In genomic region chr2:59510416-59510815, GRCm38 (mm10) we compare ENCODE assay signal across 10 mouse cellular contexts. TPM values are rescaled to one million over a fixed set of nuclear protein-coding genes. Genes with fewer than 3 reads are reported as not detected.
DNase-seq lines count a peak whose midpoint lies in the region; ATAC-seq lines count a peak whose summit lies in the region.
"Had no signal": no experiment of that assay in that cellular context is flagged by ENCODE, and none has a peak within 500 bp of the region (broad histone marks: within the 10 kb centered on the region; RNA-seq: fewer than 3 reads in every experiment).

No protein-coding gene starts in this region.

- no peaks in the 10 kb centered on the region for H3K36me3 ChIP-seq in hindbrain, embryonic 11.5 days (ENCODE audit: control insufficient read depth, insufficient read depth, low read length)
- H3K36me3 ChIP-seq in hindbrain, embryonic 10.5 days, result no peaks in the 10 kb centered on the region
- H3K36me3 ChIP-seq in midbrain, embryonic 12.5 days, result no peaks in the 10 kb centered on the region

- no peaks in the 10 kb centered on the region for H3K4me1 ChIP-seq in hindbrain, embryonic 11.5 days (replicated peaks; ENCODE audit: control insufficient read depth, insufficient read depth, low read length)
- H3K4me1 ChIP-seq in hindbrain, embryonic 10.5 days (replicated peaks), result peaks cover 16% of the 10 kb centered on the region
- peaks cover 7% of the 10 kb centered on the region; the same call in 1 of the 2 replicates for H3K4me1 ChIP-seq in midbrain, embryonic 12.5 days

- H3K27me3 ChIP-seq in hindbrain, embryonic 11.5 days (ENCODE audit: control insufficient read depth, insufficient read depth, low read length), result no peaks in the 10 kb centered on the region
- H3K27me3 ChIP-seq in hindbrain, embryonic 10.5 days (ENCODE audit: insufficient read depth, poor library complexity, severe bottlenecking), result no peaks in the 10 kb centered on the region
- no peaks in the 10 kb centered on the region for H3K27me3 ChIP-seq in midbrain, embryonic 12.5 days

- WGBS in hindbrain, embryonic 11.5 days, result 34% methylated on average over 9 of the region's 9 CpGs
- WGBS in hindbrain, embryonic 10.5 days, result 32% methylated on average over 9 of the region's 9 CpGs
- WGBS in midbrain, embryonic 12.5 days, result 41% methylated on average over 9 of the region's 9 CpGs

- no peak overlapping the region for H3K9ac ChIP-seq in hindbrain, embryonic 11.5 days (ENCODE audit: low read depth, low read length)
- H3K9ac ChIP-seq in midbrain, embryonic 12.5 days (replicated peaks), result no peak overlapping the region

- H3K27ac ChIP-seq in hindbrain, embryonic 11.5 days (ENCODE audit: low read depth, low read length), result no peak overlapping the region
- no peak overlapping the region for H3K27ac ChIP-seq in hindbrain, embryonic 10.5 days
- 0 out of 2 replicates have a peak overlapping the region, but pooled peaks have one; percentile 10 for H3K27ac ChIP-seq in midbrain, embryonic 12.5 days (replicated peaks)

- no peaks in the 10 kb centered on the region for H3K9me3 ChIP-seq in hindbrain, embryonic 11.5 days (ENCODE audit: control insufficient read depth, low read length)
- 0 out of 2 replicates have a peak, but pooled peaks cover 4% of the 10 kb centered on the region for H3K9me3 ChIP-seq in hindbrain, embryonic 10.5 days
- 0 out of 2 replicates have a peak, but pooled peaks cover 3% of the 10 kb centered on the region for H3K9me3 ChIP-seq in midbrain, embryonic 12.5 days

- no peak overlapping the region for H3K4me3 ChIP-seq in hindbrain, embryonic 11.5 days (ENCODE audit: low read depth, low read length)
- H3K4me3 ChIP-seq in hindbrain, embryonic 10.5 days, result no peak overlapping the region
- no peak overlapping the region for H3K4me3 ChIP-seq in midbrain, embryonic 12.5 days

- H3K4me2 ChIP-seq in hindbrain, embryonic 11.5 days (replicated peaks; ENCODE audit: low read depth, low read length), result no peak overlapping the region
- H3K4me2 ChIP-seq in midbrain, embryonic 12.5 days (replicated peaks), result no peak overlapping the region; the same call in 1 of the 2 replicates

- DNase-seq in hindbrain, embryonic 11.5 days (ENCODE audit: low spot score), result peak; percentile 16
- no peak for DNase-seq in hindbrain, embryonic 10.5 days (ENCODE audit: low spot score)
- DNase-seq in cerebellum, postnatal 10 days, result peak; percentile 90 to 93
- no peak for DNase-seq in B cell, adult 2 months
- DNase-seq in right cerebral cortex, postnatal 36 days (ENCODE audit: low spot score in 2 of 2), result no peak
- DNase-seq in embryo, embryonic 10 days (ENCODE audit: low spot score), result no peak
- DNase-seq: right cerebral cortex, postnatal 25 days had no signal

- ATAC-seq in hindbrain, embryonic 11.5 days (ENCODE audit: low FRiP score), result no peak
- peak; percentile 94 for ATAC-seq in cerebellum, adult (ENCODE audit: insufficient number of reproducible peaks, low FRiP score, low TSS enrichment)
- ATAC-seq in midbrain, embryonic 12.5 days (ENCODE audit: low FRiP score, low read depth), result no peak

RNA-seq across cellular contexts. Expression of gene Dapl1, which starts 26.0 kb away (rescaled TPM):
- 0.43 and 1.5 TPM in 2 replicates for polyA plus RNA-seq in hindbrain, embryonic 11.5 days (2014; fragmentation: Nextera tagmentation; extraction: Ambion mirVana)
- polyA plus RNA-seq in hindbrain, embryonic 10.5 days (2016; fragmentation: Nextera tagmentation; extraction: Ambion mirVana), result 1.4 and 1.6 TPM in 2 replicates
- 0.73 and 0.80 TPM in 2 replicates for polyA plus RNA-seq in midbrain, embryonic 12.5 days (2016; fragmentation: Nextera tagmentation; extraction: Ambion mirVana)
- polyA plus RNA-seq: intestine, embryonic 14.5 days had no signal

Comparison
In these comparisons a context has a peak if more than half of its experiments do, and no peak if none do; other contexts are left out.
1. DNase-seq: peak in hindbrain, embryonic 11.5 days (single experiment) and cerebellum, postnatal 10 days (2 of 2); none in hindbrain, embryonic 10.5 days (single experiment), B cell, adult 2 months (0 of 2), right cerebral cortex, postnatal 36 days (0 of 2) and embryo, embryonic 10 days (single experiment).